In the genomic region with DNA sequence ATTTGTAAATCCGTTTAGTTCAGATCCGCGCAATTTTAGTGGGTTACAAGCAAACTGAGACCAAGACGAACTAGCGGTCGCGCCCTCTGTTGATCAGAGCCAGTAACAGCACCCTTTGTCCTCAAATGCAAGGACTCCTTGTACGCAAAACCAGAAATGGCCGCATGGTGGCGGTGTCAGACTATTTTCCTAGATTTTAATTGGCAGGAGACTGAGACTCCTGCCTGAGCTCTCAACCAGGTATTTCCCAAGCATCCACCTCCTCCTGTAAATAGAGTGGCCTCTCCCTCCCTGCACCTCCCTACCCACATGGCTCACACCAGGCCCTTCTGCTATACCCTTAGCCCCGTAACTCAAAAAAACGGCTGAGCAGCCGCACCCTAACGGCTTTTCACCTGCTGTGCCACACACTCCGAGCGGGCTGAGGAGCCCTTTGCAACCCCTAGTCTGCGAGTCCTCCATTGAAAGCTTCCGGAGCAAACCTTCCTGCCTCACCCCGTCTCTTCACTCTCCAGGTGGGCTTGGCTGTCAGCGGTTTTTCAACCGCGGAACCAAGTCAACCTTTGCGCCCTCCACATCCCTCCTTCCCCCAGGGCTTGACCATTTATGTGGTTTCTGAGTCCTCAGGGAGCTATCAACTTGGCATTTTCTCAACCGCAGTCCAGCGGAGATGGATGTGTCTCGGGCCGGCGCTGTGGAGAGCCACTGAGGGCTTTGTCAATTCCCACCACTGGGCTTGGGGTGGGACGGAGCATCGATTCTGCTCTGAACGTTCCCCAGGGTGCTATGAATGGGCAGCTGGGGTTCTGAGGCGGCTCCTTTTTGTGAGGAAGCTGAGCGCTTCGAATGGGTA, we compare ENCODE assay signal across 8 mouse cellular contexts. TPM values are rescaled to one million over a fixed set of nuclear protein-coding genes. Genes with fewer than 3 reads are reported as not detected.
DNase-seq lines count a peak whose midpoint lies in the region; ATAC-seq lines count a peak whose summit lies in the region.

No protein-coding gene starts in this region.

- 3% methylated on average over 34 of the region's 34 CpGs for WGBS in intestine, embryonic 15.5 days

- peak; percentile 79 for ATAC-seq in intestine, embryonic 15.5 days

- H3K27ac ChIP-seq in intestine, embryonic 15.5 days = no peak overlapping the region

- no peaks in the 10 kb centered on the region for H3K36me3 ChIP-seq in intestine, embryonic 15.5 days

- H3K27me3 ChIP-seq in intestine, embryonic 15.5 days (replicated peaks) = peaks cover 6% of the 10 kb centered on the region; the same call in 1 of the 2 replicates

- peaks cover 6% of the 10 kb centered on the region; the same call in 1 of the 2 replicates for H3K4me1 ChIP-seq in intestine, embryonic 15.5 days (replicated peaks)

- H3K9me3 ChIP-seq in intestine, embryonic 15.5 days = no peaks in the 10 kb centered on the region

- no peak overlapping the region for H3K9ac ChIP-seq in intestine, embryonic 15.5 days

- peak; percentile 82 for DNase-seq in adrenal gland, adult 8-10 months
- DNase-seq in embryo, embryonic 9.5 days (ENCODE audit: extremely low spot score) = peak; percentile 94
- peak; percentile 78 to 88 for DNase-seq in gastrocnemius, postnatal 4 days (ENCODE audit: low spot score in 2 of 2)
- peak; percentile 97 to 99 for DNase-seq in left cerebral cortex, postnatal 14 days (ENCODE audit: low spot score in 2 of 2)
- DNase-seq in mesoderm, embryonic 11.5 days (ENCODE audit: low read depth, low spot score) = peak; percentile 95
- DNase-seq in right cerebral cortex, postnatal 36 days (ENCODE audit: low spot score in 2 of 2) = peak; percentile 90
- peak; percentile 81 to 92 for DNase-seq in urinary bladder, postnatal 4 days (ENCODE audit: low spot score in 2 of 2)

- H3K4me2 ChIP-seq in intestine, embryonic 15.5 days (replicated peaks) = peak overlapping the region; percentile 51

- H3K4me3 ChIP-seq in intestine, embryonic 15.5 days (replicated peaks) = peak overlapping the region; percentile 8

- intact Hi-C loops in left cerebral cortex, postnatal 14 days (cut with DNase I) = loop anchor here (1.0 to 5.0 kb wide), 2 partner anchors 54 to 88 kb away; no protein-coding TSS in a partner anchor

RNA-seq across cellular contexts. Expression of a gene that starts 1.8 kb away (rescaled TPM):
- total RNA-seq in adrenal gland, adult 8-10 months (2022) = not detected
- total RNA-seq in gastrocnemius, postnatal 4 days (2021) = not detected
- polyA plus RNA-seq in intestine, embryonic 15.5 days (2015; fragmentation: Nextera tagmentation; extraction: Ambion mirVana) = not detected in 2 replicates
- total RNA-seq in left cerebral cortex, postnatal 14 days (2021) = not detected

RNA-seq across cellular contexts. Expression of a gene that starts 5.8 kb away (rescaled TPM):
- not detected for total RNA-seq in adrenal gland, adult 8-10 months (2022)
- not detected for total RNA-seq in gastrocnemius, postnatal 4 days (2021)
- polyA plus RNA-seq in intestine, embryonic 15.5 days (2015; fragmentation: Nextera tagmentation; extraction: Ambion mirVana) = not detected in 2 replicates
- total RNA-seq in left cerebral cortex, postnatal 14 days (2021) = not detected

RNA-seq across cellular contexts. Expression of a gene that starts 16.5 kb away (rescaled TPM):
- 100 to 1,000 TPM in 3 of 4 experiments, 10 to 100 TPM in 1; 71.9 to 151 (median 133) TPM for total RNA-seq in adrenal gland, adult 8-10 months (2022)
- total RNA-seq in gastrocnemius, postnatal 4 days (2021) = 10 to 100 TPM; 47.7 to 72.0 TPM
- polyA plus RNA-seq in intestine, embryonic 15.5 days (2015; fragmentation: Nextera tagmentation; extraction: Ambion mirVana) = 124 and 127 TPM in 2 replicates
- total RNA-seq in left cerebral cortex, postnatal 14 days (2021) = 10 to 100 TPM; 88.7 to 94.1 TPM

RNA-seq across cellular contexts. Expression of a gene that starts 16.5 kb away (rescaled TPM):
- total RNA-seq in adrenal gland, adult 8-10 months (2022) = 1 to 10 TPM in 1 of 4 experiments, under 1 TPM in 3; 0.68 to 1.2 (median 0.96) TPM
- under 1 TPM; 0.26 to 0.32 TPM for total RNA-seq in gastrocnemius, postnatal 4 days (2021)
- 1.3 and 1.6 TPM in 2 replicates for polyA plus RNA-seq in intestine, embryonic 15.5 days (2015; fragmentation: Nextera tagmentation; extraction: Ambion mirVana)
- 1 to 10 TPM; 1.5 to 2.0 TPM for total RNA-seq in left cerebral cortex, postnatal 14 days (2021)

RNA-seq across cellular contexts. Expression of a gene that starts 27.0 kb away (rescaled TPM):
- total RNA-seq in adrenal gland, adult 8-10 months (2022) = not detected
- not detected for total RNA-seq in gastrocnemius, postnatal 4 days (2021)
- polyA plus RNA-seq in intestine, embryonic 15.5 days (2015; fragmentation: Nextera tagmentation; extraction: Ambion mirVana) = not detected in 2 replicates
- total RNA-seq in left cerebral cortex, postnatal 14 days (2021) = not detected
